8 mouse cellular contexts compared by ENCODE assay signal in the genomic region with DNA sequence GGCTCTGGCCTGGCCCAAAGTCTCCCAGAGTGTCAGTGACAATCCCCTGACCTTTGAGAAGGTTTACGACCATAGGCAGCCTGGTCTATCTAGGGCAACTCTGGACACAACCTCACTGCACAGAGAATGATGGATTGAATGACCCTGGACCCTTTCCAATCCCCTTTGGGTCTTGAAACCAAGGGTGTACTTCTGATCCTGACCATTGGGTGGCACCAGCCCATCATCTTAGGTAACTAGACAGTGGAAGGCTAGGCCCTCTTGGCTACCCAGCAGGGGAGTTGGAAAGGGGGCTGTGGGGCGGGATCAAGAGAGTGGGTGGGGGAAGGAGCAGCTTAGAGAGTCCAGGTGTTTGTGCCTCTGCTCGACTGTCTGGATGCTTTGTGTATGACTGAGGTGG.
DNase-seq lines count a peak whose midpoint lies in the region; ATAC-seq and TF ChIP-seq lines count a peak whose summit lies in the region.

No protein-coding gene starts in this region.

- peak; percentile 74 for ATAC-seq in forebrain, embryonic 16.5 days
- peak; percentile 43 for ATAC-seq in lung, postnatal 0 days

- H3K4me3 ChIP-seq in forebrain, embryonic 16.5 days (replicated peaks; ENCODE audit: low read length) = no peak overlapping the region
- H3K4me3 ChIP-seq in hindbrain, embryonic 10.5 days = no peak overlapping the region
- H3K4me3 ChIP-seq in lung, postnatal 0 days (ENCODE audit: low read depth, low read length) = no peak overlapping the region

- no peaks in the 10 kb centered on the region for H3K36me3 ChIP-seq in forebrain, embryonic 16.5 days (ENCODE audit: control insufficient read depth, insufficient read depth)
- H3K36me3 ChIP-seq in hindbrain, embryonic 10.5 days = no peaks in the 10 kb centered on the region
- H3K36me3 ChIP-seq in lung, postnatal 0 days (ENCODE audit: insufficient read depth, low read length) = no peaks in the 10 kb centered on the region

- H3K4me2 ChIP-seq in forebrain, embryonic 16.5 days (ENCODE audit: low read length) = no peak overlapping the region
- H3K4me2 ChIP-seq in lung, postnatal 0 days (replicated peaks; ENCODE audit: low read depth, low read length) = no peak overlapping the region

- H3K4me1 ChIP-seq in forebrain, embryonic 16.5 days (replicated peaks; ENCODE audit: control insufficient read depth, insufficient read depth, low read length) = no peaks in the 10 kb centered on the region
- no peaks in the 10 kb centered on the region for H3K4me1 ChIP-seq in hindbrain, embryonic 10.5 days (replicated peaks)
- no peaks in the 10 kb centered on the region for H3K4me1 ChIP-seq in lung, postnatal 0 days (ENCODE audit: insufficient read depth, low read depth, low read length)

- H3K9me3 ChIP-seq in forebrain, embryonic 16.5 days (ENCODE audit: control insufficient read depth, low read length) = no peaks in the 10 kb centered on the region
- H3K9me3 ChIP-seq in hindbrain, embryonic 10.5 days = no peaks in the 10 kb centered on the region
- H3K9me3 ChIP-seq in lung, postnatal 0 days (ENCODE audit: low read length) = no peaks in the 10 kb centered on the region

- 8% methylated on average over 3 of the region's 3 CpGs for WGBS in forebrain, embryonic 16.5 days
- whole genome bisulfite sequencing in hindbrain, embryonic 10.5 days = 11% methylated on average over 3 of the region's 3 CpGs
- WGBS in lung, postnatal 0 days = 6% methylated on average over 3 of the region's 3 CpGs

- TF ChIP-seq EP300 in lung, postnatal 0 days (IDR thresholded peaks at IDR 0.05) = no peak

- peak; percentile 84 for TF ChIP-seq CTCF in lung, postnatal 0 days (IDR thresholded peaks at IDR 0.05)

- no peak overlapping the region for H3K27ac ChIP-seq in forebrain, embryonic 16.5 days (ENCODE audit: low read length)
- no peak overlapping the region for H3K27ac ChIP-seq in hindbrain, embryonic 10.5 days
- H3K27ac ChIP-seq in lung, postnatal 0 days (ENCODE audit: low read length) = no peak overlapping the region

- DNase-seq in NIH3T3 (ENCODE audit: low read depth) = peak; percentile 25
- peak; percentile 26 to 29 for DNase-seq in cerebellum, adult 18-20 months
- peak; percentile 77 for DNase-seq in hindbrain, embryonic 10.5 days (ENCODE audit: low spot score)
- peak; percentile 30 to 62 for DNase-seq in layer of hippocampus, adult 8-10 months (ENCODE audit: low spot score in 2 of 2)
- DNase-seq in lung, postnatal 0 days (ENCODE audit: low spot score) = peak; percentile 51
- DNase-seq in right cerebral cortex, postnatal 10 days (ENCODE audit: low spot score in 2 of 2) = peak; percentile 69 to 82
- peak; percentile 42 for DNase-seq in urinary bladder, postnatal 25 days (ENCODE audit: low spot score)

- no peak overlapping the region for H3K9ac ChIP-seq in forebrain, embryonic 16.5 days (replicated peaks; ENCODE audit: low read depth, low read length)
- no peak overlapping the region for H3K9ac ChIP-seq in lung, postnatal 0 days (replicated peaks; ENCODE audit: low read depth)

- H3K27me3 ChIP-seq in forebrain, embryonic 16.5 days (replicated peaks; ENCODE audit: control insufficient read depth, insufficient read depth, low read length) = peaks cover 6% of the 10 kb centered on the region; the same call in 1 of the 2 replicates
- H3K27me3 ChIP-seq in hindbrain, embryonic 10.5 days (ENCODE audit: insufficient read depth, poor library complexity, severe bottlenecking) = no peaks in the 10 kb centered on the region
- H3K27me3 ChIP-seq in lung, postnatal 0 days (replicated peaks; ENCODE audit: insufficient read depth, low read length) = no peaks in the 10 kb centered on the region

Comparison
In these comparisons a context has a peak if more than half of its experiments do, and no peak if none do; other contexts are left out.
1. DNase-seq: peak in every context shown above with its lines; median percentile 77 in hindbrain, embryonic 10.5 days; 76 in right cerebral cortex, postnatal 10 days; 51 in lung, postnatal 0 days; 46 in layer of hippocampus, adult 8-10 months; 42 in urinary bladder, postnatal 25 days; 28 in cerebellum, adult 18-20 months; 25 in NIH3T3.